Mouse (Mus musculus) ovary, postnatal 14 days (tissue): ENCODE results near the gene Epo.
A peak's percentile ranks its signal among the peaks of the same experiment; 100 is the strongest.

Source experiments
- DNase-seq: peaks from one replicate; pipeline ENCODE4 v3.0.0; 2022; ENCODE audit warnings: low spot score

Epo gene

DNA sequence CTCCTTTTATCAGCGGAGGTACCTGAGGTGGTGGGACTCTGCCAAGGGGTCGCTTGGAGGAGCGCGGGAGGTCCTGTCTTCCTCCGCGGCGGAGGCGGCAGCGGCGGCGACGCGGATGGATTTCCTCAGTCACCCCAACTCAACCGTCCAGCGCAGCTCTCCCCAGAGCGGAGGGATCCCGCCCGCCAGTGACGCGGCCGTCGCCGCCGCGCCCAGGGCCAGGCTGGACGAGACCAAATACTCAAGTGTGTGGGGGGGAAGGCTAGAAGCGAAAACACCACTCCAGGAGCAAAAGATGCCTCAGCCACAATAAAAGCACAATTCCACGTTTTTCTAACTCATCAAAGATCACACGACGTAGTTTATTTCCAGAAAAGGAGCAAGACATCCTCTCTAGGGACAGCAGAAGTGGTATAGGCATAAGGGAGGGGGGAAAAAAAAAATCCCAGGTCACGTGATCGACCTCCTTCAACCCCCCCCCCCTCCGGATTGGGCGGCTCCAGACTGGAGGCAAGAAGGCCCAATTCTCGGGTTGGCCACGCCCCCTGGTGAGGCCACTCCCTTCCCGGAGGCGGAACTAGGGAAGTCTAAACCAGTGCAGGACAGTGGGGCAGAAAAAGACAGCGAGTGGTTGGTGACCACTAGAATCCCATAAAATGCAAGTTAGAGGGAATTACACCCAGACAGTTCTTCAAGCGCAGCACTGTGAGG is at the start of gene Epo, which contains the start of gene Gnb2:
Gene Epo, minus strand, starts transcription at position 126 of the 711 bp plus-strand sequence.
Gene Gnb2, minus strand, starts transcription at position 394 of the 711 bp plus-strand sequence.
- peak; percentile 94 for DNase-seq

DNA sequence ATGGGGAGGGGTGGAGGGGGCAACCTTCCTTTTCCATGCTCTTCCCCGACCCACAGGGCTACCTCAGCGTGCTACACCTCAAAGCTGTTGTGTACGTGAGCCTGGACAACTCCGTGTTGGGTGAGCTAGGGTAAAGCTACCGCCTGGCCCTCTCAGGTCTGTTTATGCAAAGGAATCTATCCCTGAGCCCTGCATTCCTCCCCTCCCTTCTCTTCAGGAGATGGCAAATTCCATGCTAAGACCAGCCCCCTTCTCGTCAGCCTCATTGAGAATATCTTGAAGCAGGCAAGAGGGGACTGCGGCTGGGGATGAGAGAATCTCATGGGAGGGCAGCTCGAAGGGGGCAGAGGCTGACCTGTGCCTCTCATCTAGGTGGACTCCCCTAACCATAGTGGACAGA is 49.7 kb upstream of the Epo start:
- no peak for DNase-seq

DNA sequence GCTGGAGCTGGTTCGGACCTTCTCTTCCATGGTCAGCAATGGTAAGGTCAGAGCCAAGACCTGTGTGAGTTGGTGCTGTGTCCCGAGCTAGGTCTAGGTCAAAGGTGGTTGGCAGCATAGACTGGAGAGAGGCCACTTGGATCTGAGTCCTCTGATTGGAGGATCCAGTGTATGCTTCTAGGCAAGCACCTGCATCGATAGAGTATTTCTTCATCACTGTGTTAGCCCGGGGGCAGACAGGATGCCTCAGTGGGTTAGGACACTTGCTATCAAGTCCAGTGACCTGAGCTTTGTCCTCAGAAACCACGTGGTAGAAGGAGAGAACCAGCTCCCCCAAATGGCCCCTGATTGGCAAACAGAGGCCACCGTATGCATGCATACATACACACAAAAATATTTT is 47.2 kb upstream of the Epo start:
- no peak for DNase-seq

- peak; percentile 22 for DNase-seq
These were observed 41.4 kb upstream of the Epo start for GRCm38 (mm10) chr5:137574470-137574901.

- no peak for DNase-seq
These were observed 37.9 kb upstream of the Epo start for GRCm38 (mm10) chr5:137570691-137571586.

GRCm38 (mm10) chr5:137570181-137570580 is 37.1 kb upstream of the Epo start:
- DNase-seq, result no peak

DNA sequence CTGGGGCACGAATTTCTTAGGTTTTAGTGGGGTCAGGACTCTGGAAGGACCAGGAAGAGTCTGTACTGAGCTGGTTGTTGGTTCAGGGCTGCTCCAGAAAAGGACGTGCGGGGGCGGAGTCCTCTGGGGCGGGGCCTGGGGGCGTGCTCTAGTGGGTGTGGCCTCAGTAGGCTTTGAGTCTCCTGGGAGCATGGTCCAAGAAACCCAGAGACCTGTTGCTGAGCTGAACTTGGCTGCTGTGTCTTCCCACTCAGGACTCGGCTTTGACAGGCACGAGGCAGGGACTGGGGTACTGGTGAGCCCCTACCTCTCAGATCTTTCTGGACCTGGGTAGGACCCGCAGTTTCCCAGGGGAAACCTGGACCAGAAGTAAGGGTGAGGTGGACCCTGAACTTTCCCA is 36.6 kb upstream of the Epo start, which contains the start of gene Tfr2:
Gene Tfr2, plus strand, starts transcription at position 176 of the 400 bp plus-strand sequence.
- peak; percentile 36 for DNase-seq

DNA sequence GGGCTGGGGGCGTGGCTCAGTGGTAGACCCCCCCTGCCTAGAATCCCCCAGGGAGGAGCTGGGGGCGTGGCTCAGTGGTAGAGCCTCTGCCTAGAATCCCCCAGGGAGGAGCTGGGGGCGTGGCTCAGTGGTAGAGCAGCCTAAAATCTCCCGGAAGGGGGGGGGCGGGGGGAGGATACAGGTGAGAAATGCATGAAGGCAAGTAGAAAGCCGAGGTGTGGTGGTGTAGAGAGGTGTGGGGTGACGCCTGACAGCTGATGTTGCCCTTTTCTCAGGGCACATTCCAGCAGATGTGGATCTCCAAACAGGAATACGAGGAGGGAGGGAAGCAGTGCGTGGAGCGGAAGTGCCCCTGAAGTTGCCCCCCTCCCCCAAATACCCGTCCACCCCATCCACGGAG is 36.0 kb upstream of the Epo start:
- no peak for DNase-seq

GRCm38 (mm10) chr5:137568223-137568798 is 35.3 kb upstream of the Epo start:
- no peak for DNase-seq

- no peak for DNase-seq
These were observed 33.4 kb upstream of the Epo start for GRCm38 (mm10) chr5:137566416-137566815.

DNA sequence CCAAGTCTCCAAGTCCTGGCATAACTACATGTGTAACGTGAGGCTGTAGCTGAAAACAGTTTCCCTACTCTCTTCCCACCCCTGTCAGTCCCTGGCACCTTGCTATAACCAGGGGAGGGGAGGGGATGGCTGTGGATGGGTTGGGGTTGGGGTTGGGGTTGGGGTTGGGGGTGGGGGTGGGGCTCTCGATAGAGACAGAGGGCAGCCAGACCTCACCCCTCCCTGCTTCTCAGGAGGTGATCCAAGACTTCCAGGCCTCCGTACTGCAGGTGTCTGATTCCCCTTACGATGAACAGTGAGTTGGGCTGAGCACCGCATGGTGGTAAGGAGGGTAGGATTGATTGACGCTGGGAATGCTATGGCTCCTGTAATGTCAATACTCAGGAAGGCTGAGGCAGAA is 32.7 kb upstream of the Epo start:
- DNase-seq, result no peak

- DNase-seq, result no peak
These were observed 29.9 kb upstream of the Epo start for GRCm38 (mm10) chr5:137562965-137563364.

GRCm38 (mm10) chr5:137561556-137561955 is 28.5 kb upstream of the Epo start:
- DNase-seq, result no peak

- DNase-seq, result no peak
These were observed 20.9 kb upstream of the Epo start for GRCm38 (mm10) chr5:137553898-137554297.

DNA sequence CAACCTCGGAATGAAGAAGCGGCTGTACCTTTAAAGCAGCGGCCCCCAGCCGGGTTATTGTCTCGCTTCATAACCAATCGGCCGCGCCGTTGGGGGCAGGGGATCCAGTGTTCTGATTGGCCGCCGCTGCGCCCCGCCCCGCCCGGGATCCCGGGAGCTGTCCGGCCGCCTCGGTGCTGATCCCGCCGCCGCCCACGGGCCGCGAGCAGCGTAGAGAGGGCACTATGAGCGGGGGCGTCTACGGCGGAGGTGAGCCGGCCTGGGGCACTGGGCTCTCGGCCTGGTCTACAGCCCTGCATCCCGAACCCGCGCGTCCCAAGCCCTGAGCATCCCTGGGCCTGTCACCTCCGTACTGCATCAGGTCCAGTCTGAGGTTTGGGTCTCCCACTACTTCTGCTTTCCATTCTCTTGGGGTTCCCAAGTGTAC is 20.4 kb upstream of the Epo start, which contains the start of gene Actl6b:
Gene Actl6b, plus strand, starts transcription at position 107 of the 427 bp plus-strand sequence.
- peak; percentile 77 for DNase-seq

DNA sequence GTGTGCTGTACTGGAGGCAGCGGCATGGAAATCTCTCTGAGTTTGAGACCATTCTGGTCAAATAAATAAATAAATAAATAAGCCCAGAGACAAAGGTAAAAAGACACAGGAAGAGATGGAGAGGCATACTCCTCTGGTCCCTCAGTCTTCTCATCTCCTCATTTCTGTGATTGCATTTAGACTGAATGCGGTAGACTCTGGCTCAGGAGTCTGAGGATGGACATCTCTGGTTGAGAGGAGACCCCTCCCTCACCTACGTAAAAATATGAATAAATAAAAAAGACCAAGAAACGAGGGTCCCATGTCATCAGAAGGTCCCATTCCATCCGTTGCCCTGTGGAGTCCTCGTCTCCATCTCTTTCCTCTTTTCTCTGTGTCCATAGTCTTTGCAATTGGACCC is 20.0 kb upstream of the Epo start:
- no peak for DNase-seq

- no peak for DNase-seq
These were observed 18.1 kb upstream of the Epo start for GRCm38 (mm10) chr5:137551119-137551518.

GRCm38 (mm10) chr5:137549840-137550239 is 16.8 kb upstream of the Epo start:
- DNase-seq, result no peak

DNA sequence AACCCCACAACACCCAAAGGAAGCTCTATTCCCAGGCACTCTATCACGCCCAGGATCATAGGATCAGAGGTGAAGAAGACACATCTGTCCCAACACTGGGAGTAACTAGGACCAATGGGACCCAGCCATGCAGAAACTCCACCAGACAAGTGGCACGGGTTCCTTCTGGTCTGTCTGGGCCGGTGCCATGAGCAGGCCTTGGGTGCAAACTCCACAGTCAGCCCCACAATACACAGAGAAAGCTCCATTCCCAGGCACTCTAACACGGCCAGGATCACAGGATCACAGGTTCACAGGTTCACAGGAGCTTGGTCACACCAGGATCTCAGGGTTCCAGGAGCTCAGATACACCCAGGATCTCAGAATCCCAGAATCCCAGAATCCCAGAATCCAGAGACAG is 12.6 kb upstream of the Epo start:
- DNase-seq, result no peak

DNA sequence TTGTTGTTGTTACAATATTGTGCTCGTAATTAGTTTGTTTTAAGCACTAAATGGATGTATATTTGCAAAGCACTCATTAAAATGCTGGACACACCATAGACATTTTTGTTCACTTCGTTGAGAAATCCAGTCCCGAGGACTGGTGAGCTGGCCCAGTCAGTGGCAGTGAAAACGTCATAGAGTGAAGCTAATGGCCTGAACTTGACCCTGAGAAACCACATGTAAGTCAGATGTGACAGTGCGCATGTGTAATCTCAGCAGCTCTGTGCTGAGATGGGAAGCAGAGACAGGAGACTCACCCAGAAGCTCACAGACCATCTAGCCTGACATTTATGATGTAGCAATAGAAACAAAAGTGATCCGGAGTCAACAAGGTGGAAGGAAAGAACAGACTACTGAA is 11.9 kb upstream of the Epo start:
- DNase-seq, result no peak

- no peak for DNase-seq
These were observed 8.9 kb upstream of the Epo start for GRCm38 (mm10) chr5:137541768-137542540.

- no peak for DNase-seq
These were observed 7.9 kb upstream of the Epo start for GRCm38 (mm10) chr5:137540991-137541390.
